Mouse (Mus musculus) bone marrow, adult 2 months (tissue): ENCODE data around the gene R3hdm4. TPM values are rescaled to one million over a fixed set of nuclear protein-coding genes. Genes with fewer than 3 reads are reported as not detected.
A peak's percentile ranks its signal among the peaks of the same experiment; 100 is the strongest.

Source experiments
- H3K27ac ChIP-seq: fragments of 200-500 bp; 2 replicates; pipeline ENCODE4 v1.5.1; 2012; ENCODE audit warnings: low read depth, mild to moderate bottlenecking, control low read depth, inconsistent platforms, low read length; ENCODE audit not compliant: control insufficient read depth, poor library complexity, insufficient read depth
- H3K4me1 ChIP-seq: fragments of 200-500 bp; 2 replicates; pipeline ENCODE4 v1.6.1; 2011; ENCODE audit warnings: low read length; ENCODE audit not compliant: control insufficient read depth, insufficient read depth
- H3K4me3 ChIP-seq: fragments of 200-500 bp; replicated peaks from 2 replicates; pipeline ENCODE3; 2011; ENCODE audit warnings: mild to moderate bottlenecking, low read depth, low read length, control low read depth; ENCODE audit not compliant: control insufficient read depth
- CTCF ChIP-seq: fragments of 200-500 bp; IDR thresholded peaks from 2 replicates; pipeline ENCODE4 v1.5.1; 2011; ENCODE audit warnings: low read length, control low read depth; ENCODE audit not compliant: control insufficient read depth, insufficient read depth
- POLR2A ChIP-seq: fragments of 200-500 bp; IDR thresholded peaks from 2 replicates; pipeline ENCODE4 v1.6.1; 2011; ENCODE audit warnings: low read depth, mild to moderate bottlenecking, control low read depth, low read length, borderline replicate concordance; ENCODE audit not compliant: control insufficient read depth
- WGBS: fragments of 180-500 bp; shearing (Covaris S2); methylation state at CpG from one replicate; pipeline ENCODE4 v1.1.7; 2018; 5-methylcytosine and 5-hydroxymethylcytosine counted together
- polyA plus RNA-seq: library from polyadenylated mRNA; stranded (reverse); fragments of >200 nt; gene quantifications from 2 replicates; pipeline ENCODE4 v1.2.4, GENCODE M21; 2011; ENCODE audit warnings: low replicate concordance; ENCODE audit not compliant: missing spikeins, insufficient read depth, insufficient read length

The R3hdm4 gene
- polyA plus RNA-seq, 1 experiment, result 197 TPM

GRCm38 (mm10) chr10:79924998-79925784, 4.2 kb upstream of the R3hdm4 start:
- Histone ChIP-seq H3K4me1 (peaks cover 3% of the 10 kb centered on the region; the same call in 1 of the 2 replicates), H3K27ac (no peak overlapping the region), H3K4me3 (no peak overlapping the region)
- WGBS, result 21% methylated on average over 29 of the region's 29 CpGs
- TF ChIP-seq POLR2A, result peak; percentile 12; the same call in 1 of the 2 replicates
- peak; percentile 99 for TF ChIP-seq CTCF

- Histone ChIP-seq H3K4me1 (peaks cover 3% of the 10 kb centered on the region; the same call in 1 of the 2 replicates), H3K4me3 (no peak overlapping the region), H3K27ac (no peak overlapping the region)
- TF ChIP-seq CTCF, result no peak
- 23% methylated on average over 34 of the region's 34 CpGs for WGBS
Observed at GRCm38 (mm10) chr10:79921572-79921971, 564 bp upstream of the R3hdm4 start.

- WGBS, result 56% methylated on average over 26 of the region's 26 CpGs
- no peak overlapping the region for H3K4me3 ChIP-seq
- no peak for TF ChIP-seq POLR2A
- no peak for TF ChIP-seq CTCF
- H3K4me1 ChIP-seq, result peaks cover 5% of the 10 kb centered on the region
- no peak overlapping the region for H3K27ac ChIP-seq
Observed at GRCm38 (mm10) chr10:79920056-79920890, 735 bp downstream of the R3hdm4 start.

- no peak overlapping the region for H3K27ac ChIP-seq
- H3K4me3 ChIP-seq, result no peak overlapping the region
- WGBS, result 43% methylated on average over 21 of the region's 21 CpGs
- TF ChIP-seq CTCF (no peak), POLR2A (no peak)
- peaks cover 5% of the 10 kb centered on the region for H3K4me1 ChIP-seq
Observed at GRCm38 (mm10) chr10:79919251-79919849, 1.7 kb downstream of the R3hdm4 start.

DNA sequence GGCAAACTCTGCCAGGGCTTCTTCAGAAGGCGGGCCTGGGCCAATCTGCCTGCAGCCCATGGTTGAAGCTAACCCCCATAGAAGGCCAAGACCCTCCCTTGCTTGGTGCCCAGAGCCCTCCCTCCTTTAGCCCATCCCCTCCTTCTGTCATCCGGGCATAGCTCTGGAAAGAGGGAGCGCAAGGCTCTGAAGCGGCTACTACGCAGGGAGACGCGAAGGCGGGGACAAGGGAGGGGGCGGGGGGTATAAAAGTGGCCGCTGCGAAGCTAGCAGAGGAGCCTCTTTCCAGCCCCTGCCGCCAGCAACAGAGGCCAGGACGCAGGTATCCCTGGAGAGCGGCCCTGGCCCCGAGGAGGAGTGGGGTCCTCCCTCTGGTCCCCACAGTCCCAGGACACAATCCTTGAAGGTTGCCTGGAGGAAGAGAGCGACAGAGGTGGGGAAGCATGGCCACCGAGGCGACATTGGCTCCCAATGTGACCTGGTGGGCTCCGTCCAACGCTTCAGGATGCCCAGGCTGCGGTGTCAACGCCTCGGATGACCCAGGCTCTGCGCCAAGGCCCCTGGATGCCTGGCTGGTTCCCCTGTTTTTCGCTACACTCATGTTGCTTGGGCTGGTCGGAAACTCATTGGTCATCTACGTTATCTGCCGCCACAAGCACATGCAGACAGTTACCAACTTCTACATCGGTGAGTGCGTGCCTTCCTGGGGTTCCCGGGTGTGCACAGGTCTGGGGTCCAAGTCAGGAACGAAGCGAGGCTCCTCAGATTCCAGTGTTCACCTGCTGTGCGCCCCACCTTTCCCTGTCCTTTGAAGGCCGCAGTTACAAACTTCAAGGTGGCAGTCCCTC, 2.6 kb downstream of the R3hdm4 start:
- Histone ChIP-seq H3K4me3 (no peak overlapping the region), H3K4me1 (peaks cover 5% of the 10 kb centered on the region), H3K27ac (no peak overlapping the region)
- TF ChIP-seq CTCF, result no peak
- TF ChIP-seq POLR2A, result no peak
- 55% methylated on average over 35 of the region's 35 CpGs for WGBS

GRCm38 (mm10) chr10:79917532-79918100, 3.4 kb downstream of the R3hdm4 start:
- no peak overlapping the region for H3K27ac ChIP-seq
- no peak for TF ChIP-seq CTCF
- no peak for TF ChIP-seq POLR2A
- peaks cover 5% of the 10 kb centered on the region for H3K4me1 ChIP-seq
- 73% methylated on average over 5 of the region's 5 CpGs for WGBS
- H3K4me3 ChIP-seq, result peak overlapping the region; percentile 96

- H3K4me3 ChIP-seq, result peak within 1 kb of the TSS; percentile 96
- WGBS, result 2% methylated on average over 42 of the region's 42 CpGs
- peaks cover 5% of the 10 kb centered on the region for H3K4me1 ChIP-seq
- peak within 1 kb of the TSS; percentile 86 for H3K27ac ChIP-seq
- TF ChIP-seq POLR2A (peak; percentile 90; the same call in 1 of the 2 replicates), CTCF (no peak)
Observed at GRCm38 (mm10) chr10:79916808-79917531, 4.0 kb downstream of the R3hdm4 start, which contains the start of gene Kiss1r. Gene Kiss1r, plus strand, starts transcription at chr10:79916971.
